Mouse (Mus musculus): Measurements from ENCODE around the gene Col6a1.

Col6a1 gene

DNA sequence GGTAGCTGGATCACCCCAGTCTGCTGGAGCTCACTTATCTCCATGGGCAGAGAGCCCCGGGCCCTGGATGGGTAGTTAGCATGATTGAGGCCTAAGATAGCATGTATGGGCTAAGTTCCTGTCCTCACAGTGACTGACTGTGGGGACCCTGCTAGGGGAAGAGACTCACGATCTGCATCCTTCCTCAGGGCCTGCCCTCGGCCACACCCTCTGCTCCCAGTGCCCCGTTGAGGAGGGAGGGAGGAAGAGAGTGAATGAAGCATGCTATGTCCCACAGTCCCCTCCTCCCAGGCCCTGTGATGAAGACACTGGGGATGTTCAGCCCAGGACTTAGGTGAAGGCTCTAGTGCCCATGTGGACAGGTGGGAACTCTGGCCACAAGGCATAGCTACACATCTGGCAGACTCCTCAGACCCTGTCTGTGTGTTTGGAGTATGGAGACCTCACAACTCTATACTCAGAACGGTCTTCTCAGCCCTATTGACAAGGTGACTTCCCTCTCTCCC is 1.7 kb downstream of the Col6a1 start:
- no peak for DNase-seq (ENCODE audit: low spot score)

DNA sequence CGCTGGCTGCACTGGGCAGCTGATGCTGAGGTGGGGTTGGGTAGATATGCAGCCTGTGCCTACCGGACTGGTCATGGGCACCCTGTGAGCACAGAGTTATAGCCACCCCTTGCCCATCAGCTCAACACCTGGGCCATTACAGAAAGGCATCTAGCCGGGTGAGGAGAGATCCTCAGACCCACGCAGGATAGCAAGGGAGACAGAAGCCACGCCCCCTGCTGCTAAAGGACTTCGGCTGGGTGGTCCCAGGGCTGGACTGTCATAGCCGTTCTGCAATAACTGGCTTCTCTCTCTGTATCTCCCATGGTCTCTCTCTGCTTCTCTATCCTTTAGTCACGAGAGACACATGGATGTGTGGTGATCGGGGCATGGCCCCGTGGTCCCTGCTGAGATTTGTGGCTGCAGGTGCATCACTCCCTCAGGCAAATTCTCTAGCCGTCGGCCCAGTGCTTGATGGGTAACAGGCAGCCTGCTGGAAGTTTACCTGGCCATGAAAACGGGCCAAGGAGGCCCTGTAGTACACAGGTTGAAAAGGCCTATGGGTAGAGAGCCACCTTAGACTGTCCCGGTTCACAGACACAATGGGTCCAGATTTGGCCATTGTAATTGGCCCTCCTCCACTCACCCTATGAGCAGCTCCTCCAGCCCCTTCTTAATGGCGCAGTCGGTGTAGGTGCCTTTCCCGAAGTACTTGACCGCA is 3.1 kb downstream of the Col6a1 start:
- no peak for DNase-seq (ENCODE audit: low spot score)

DNA sequence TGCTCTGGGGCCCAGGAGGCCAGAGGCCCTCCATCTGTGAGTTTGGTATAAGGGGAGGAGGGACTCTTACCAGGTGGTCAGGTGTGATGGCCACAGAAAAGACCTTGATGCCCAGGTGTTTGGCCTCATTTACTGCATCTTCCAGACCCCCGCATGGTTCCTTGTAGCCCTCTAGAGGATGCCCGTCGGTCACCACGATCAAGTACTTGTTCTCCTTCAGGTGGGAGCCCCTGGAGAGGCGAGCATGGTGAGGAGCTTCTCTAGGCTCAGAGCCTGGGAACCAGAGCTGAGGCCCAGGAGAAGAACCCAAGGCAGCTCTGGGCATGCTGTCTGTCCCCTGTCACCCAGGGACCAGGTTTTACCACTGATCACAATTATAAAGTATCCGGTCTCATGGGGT is 4.2 kb downstream of the Col6a1 start:
- DNase-seq (ENCODE audit: low spot score): no peak

DNA sequence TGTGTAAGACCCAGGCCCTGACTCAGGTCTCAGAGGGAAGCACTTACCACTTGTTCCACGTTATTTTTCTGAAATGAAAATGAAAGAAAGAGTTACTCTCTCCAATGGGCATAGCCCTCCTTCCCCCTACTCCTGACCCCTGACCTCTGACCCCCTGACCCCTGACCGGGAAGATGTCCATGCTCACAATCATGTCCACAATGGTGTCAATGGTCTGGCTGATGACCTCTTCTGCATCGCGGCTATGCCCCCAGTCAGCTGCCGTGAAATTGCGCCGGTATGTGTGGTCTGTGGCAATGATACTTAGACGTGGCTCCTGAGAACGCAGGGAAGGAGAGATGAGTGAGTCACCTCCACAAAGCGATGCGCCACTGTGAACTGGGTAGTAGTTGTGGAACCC is 4.8 kb downstream of the Col6a1 start:
- DNase-seq (ENCODE audit: low spot score): no peak

DNA sequence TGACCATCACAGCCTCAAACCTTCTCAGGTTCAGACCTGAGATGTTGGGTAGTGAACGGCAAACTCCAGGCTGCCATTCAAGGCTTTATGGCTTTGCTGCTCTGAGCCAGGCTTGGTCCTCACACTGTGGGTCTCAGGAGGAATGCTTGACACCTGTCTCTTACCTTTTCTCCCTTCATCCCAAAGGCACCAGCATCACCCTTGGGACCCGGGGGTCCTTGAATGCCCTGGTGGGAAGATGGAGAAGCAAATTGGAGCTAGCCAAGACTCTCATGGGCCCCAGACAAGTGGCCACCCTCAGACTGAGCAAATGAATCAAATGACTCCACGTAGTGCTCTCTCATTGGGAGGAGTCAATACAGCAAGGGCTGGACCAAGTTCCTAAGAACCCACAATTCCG is 8.3 kb downstream of the Col6a1 start:
- no peak for DNase-seq (ENCODE audit: low spot score)

DNA sequence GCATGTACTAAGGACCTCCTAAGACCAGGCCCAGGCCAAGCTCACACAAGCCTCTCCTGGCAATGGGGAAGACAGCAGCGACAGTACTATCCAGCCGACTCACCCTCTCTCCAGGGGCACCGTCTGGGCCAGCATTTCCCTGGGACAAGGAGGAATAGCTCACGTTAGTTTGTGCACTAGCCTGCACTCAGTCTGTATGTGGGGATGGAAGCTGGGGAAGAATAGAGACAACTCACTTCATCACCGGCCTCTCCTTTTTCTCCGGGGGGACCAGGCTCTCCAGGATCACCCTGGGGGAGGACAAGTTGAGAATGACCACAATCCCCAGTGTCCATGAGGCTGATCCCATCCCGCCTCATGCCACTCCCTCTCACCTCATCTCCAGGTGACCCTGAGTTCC is 8.9 kb downstream of the Col6a1 start:
- DNase-seq (ENCODE audit: low spot score): no peak

DNA sequence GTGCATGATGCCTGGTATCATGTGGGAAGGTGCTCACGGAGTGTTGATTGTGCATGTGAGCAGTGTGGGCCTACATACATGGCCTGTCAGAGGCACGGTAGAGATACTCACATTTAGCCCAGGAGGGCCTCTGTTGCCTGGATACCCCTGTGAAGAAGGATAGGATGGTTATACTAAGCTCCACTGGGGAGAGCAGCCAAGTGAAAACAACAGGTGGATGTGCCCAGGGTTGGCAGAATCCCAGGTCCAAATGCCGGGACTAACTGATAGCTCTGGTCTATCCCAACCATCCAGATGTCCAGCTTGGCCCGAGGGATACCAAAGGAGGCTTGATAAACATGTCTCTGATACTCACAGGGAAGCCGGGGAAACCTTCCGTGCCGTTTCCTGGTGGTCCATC is 11.7 kb downstream of the Col6a1 start:
- DNase-seq (ENCODE audit: low spot score): no peak

DNA sequence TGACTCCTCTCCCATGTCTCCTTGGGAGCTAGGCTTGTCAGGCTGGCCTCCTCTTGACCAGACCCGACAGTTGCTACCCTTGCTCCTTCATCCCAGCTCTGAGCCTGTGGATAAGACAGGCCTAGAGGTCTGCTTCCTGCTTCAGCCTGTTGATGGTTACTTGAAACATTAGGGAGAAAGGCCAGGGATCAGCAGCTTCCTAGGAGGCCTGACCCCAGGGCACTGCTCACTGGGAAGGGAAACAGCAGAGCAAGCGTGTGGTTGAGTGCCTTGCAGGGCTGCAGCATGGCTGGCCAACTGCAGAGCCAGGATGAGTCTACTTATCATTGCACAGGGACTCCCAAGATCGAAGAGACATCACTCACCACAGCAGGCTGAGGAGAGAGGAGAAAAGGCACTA is 13.5 kb downstream of the Col6a1 start:
- no peak for DNase-seq (ENCODE audit: low spot score)

DNA sequence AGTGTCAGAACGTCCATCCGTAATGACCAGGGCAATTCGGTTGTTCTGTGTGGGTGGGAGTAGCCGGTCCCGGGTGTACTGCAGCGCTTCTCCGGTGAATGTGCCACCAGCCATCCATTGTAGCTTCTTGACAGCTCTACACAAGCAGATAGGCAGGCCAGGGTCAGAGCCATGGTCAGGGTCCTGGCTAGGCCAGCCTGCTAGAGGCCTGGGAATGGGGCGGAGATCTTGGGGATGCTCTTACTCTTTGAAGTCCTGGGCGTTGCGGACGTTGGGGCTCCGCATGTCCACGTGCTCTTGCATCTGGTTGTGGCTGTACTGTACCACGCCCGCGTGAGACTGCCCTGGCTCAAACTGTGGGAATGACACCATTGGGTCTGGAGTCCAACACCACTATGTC is 14.6 kb downstream of the Col6a1 start:
- no peak for DNase-seq (ENCODE audit: low spot score)

DNA sequence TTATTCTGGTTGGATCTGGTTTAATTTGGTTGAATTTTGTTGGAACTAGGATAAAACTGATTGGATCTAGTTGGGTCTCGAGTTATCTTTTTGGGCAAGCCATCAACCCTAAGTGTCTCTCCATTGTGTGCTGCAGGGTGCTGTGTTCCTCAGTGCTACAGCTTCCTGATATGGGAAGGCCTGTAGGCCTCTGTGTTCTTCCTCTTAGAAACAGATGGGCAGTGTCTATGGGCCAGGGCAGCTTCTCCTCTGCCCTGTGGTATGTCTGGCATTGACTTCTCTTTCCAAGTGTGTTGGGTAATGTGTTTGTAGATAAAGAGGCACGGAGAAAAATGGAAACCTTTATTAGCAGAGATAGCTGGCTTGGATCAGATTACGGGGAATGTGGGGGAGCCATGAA is 17.5 kb downstream of the Col6a1 start:
- no peak for DNase-seq (ENCODE audit: low spot score)

DNA sequence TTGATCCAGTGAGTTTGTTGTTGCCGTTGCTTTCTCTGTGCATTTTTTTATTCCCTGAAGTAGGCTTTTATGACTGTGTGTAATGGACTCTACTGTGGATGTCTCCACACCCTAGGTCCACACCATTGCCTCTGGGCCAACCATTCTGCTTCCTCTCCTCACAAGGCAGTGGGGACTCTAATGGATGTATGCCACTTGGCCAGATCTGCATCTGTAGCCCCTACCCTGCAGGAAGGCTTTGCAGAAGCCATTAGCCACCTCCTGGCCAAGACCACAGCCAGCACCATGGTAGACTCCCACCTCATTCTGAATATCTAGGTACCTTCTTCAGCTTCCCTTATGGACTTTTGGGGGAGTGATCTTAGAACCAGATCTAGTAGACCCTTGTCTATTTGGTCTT is 18.4 kb downstream of the Col6a1 start:
- no peak for DNase-seq (ENCODE audit: low spot score)

DNA sequence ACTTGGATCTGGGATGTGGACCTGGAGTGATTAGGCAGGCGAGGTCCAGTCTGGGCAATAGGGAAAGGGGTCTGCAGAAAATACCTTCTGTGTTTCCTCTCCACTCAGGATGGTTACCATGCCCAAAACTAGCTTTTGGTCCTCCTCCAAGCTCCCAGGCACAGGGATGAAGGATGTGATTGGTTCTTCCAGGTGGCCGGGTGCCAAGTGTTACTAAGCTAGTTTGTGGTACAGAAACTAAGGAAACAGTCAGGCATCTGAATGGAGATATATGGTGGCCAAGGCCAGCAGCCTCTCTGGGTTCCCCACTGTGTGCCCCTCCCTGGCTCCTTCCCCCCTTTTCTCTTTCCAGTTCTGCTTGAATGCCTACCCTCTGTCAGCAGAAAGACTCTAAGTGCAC is 19.0 kb downstream of the Col6a1 start:
- no peak for DNase-seq (ENCODE audit: low spot score)

DNA sequence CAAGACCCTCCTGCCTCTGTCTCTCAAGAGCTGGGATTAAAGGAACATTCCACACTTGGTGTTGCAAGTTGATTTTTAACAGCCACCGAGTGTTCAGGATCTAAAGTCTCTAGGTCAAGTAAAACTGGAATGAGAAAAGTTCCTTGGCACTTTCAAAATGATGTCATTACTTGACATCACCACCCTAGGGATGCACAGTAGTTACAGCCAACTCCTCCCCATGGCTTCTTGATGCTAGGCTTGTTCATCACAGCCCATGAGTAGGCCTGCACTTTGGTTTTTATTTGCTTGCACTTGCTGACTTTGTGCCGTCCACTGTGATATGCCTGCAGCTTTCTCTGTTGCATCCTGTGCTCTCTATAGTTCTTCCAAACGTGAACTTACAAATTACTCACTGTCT is 21.6 kb downstream of the Col6a1 start:
- DNase-seq (ENCODE audit: low spot score): no peak

DNA sequence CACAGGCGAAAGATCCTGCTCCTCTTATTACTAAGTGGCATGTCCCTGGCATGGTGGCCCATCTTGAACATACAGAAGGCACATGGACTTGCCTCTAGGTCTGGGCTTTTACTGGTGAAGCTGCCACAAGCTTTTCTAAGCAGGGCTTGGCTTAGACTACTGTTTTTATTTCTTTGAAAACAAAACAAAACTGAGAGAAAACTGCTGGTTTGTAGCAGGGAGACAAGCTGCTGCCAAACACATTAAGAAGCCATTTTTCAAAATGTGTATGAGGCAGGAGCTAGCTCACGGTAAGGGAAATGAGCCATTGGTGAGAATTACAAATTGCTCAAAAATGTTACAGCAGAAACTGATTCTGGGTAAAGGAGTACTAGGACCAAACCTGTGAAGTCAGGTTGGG is 24.5 kb downstream of the Col6a1 start:
- DNase-seq (ENCODE audit: low spot score): no peak

DNA sequence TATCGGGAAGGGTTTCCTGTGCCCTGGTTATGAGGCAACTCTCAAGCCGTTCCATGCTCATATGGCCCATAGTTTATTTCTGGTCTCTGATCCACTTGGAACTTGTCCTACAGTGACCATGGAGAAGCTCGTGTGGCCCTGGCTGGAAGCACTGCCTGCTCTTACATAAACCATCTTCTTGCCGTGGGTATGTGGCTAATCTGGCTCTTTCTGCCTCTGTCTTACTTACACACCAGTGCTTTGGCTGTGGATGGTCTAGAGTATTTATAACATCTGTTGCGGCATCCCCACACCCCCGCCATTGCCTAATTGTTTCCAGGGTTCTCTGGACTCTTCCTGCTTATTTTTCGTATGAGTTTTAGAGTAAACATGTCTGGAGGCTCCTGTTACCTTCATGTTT is 26.2 kb downstream of the Col6a1 start:
- no peak for DNase-seq (ENCODE audit: low spot score)

DNA sequence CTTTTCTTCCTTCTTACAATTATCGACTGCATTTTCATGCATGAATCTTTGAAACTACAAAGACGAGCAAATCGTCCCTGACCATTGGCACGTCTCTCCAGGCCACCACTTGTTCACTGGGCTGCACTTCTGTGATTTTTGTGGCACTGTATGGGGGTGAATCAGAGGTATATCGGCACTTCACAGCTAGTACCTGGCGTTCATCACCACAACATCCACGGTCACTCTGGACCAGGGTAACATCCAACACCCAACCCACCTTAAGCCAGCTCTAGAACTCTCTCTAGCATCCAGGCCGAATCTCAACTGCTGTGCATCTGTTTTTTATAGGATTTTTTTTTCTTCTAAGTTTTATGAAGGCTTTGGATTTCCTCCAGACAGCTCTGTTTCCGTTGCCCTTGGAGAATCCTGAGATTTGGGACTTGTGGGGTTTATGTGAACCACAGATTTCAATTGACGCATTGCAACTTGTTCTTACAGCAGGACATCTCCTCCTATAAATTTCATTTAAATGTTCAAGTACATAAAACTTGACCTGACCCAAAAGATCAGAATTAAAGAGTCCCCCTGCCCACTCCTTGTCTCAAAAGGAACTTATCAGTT is 30.6 kb downstream of the Col6a1 start:
- DNase-seq (ENCODE audit: low spot score): no peak

DNA sequence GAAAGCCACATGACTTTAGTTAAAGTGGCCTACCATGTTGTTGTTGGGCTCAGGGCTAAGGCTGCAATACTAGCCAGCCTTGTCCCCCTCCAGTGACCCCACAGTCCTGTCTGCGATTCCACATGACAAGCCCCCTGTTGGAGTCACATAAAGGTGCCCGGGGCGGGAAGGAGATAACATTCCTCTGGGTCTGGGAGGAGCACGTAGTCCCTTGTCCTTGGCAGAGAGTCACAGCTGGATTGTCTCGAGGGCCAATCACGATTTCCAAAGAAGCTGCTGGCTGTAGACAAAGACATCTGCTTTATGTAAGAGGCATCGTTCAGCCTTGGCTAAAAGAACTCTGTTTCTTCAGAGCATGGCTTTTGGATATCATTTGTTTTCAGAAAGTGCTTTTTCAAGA is 31.2 kb downstream of the Col6a1 start:
- DNase-seq (ENCODE audit: low spot score): no peak

DNA sequence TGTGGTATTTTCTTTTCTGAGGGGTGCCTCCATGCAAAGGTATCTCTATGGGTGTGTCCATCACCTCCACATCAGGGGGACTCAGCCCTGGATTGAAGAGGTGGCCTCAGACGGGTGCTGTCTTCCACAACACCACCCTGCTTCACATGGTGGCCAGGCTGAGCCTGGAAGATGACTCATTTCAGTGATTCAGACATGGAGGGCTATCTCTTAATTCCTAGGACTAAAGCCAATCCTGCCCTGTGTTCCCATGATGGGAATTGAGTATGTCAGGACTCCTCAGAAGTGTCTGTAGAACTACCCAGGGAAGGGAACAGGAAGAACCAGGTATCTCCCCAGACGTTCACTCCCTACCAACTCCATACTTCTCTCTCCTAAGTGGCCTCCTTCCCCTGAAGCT is 32.5 kb downstream of the Col6a1 start:
- no peak for DNase-seq (ENCODE audit: low spot score)

DNA sequence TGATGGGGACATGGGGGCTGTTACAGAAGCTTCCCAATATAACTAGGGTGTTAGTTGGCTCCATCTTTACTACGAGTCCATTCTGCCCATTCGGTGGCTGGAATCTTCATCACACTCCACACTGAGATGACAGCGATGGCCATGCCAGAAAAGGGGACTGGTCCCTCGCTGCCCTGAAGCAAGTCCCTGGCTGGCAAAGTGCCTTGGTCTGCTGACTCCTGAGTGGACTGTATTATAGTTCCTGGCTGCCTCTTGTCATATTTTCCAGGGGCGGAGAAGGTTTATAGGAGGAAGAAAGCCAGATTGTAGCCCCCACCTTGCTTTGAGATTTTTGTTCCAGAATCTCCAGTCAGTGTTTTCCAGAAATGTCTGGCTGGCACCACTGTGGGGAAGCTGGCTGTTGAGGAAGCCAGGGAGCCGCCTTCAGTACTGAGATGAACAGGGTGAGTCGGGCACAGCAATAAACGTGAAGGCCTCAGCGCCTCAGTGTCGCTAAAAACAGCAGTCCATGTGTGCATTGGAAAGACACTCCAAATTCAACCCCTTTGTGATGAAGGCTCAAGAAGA is 40.4 kb downstream of the Col6a1 start:
- DNase-seq (ENCODE audit: low spot score): no peak

DNA sequence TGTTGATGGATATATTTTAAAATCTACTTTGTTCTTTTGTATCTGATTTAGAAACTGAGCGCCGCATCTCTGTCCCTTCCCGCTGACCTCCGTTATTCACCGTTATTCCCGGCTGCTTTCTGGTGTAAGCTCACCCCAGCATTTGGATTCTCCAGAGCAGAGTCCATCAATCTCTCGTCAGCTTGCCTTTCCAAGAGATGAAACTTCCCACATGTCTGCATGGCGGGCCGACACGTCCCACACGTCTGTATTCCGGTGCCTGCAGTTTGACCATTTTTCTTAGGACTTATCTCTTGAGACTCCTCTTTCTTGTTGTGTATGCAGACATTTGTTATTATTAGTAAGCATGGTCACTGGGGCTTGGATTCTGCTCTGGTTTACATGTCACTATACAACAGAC is 42.0 kb downstream of the Col6a1 start:
- no peak for DNase-seq (ENCODE audit: low spot score)

DNA sequence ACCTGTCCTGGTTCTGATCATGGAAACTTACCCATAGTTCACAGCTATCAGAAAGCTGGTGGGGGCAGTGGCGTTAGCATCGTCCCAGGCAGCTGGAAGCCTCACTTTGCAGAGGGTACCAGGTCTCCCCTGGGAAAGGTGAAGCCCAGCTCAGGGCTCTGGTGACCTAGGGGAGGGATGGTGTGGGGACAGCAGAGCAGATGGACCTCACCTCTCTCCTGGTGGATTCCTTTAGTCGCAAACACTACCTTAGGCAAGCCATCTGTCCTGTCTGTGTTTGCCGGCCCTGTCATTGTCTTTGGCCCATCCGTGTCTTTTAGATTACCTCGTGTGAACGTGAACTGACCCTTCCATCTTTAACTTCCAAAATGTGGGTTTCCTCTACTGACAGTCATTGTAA is 42.5 kb downstream of the Col6a1 start:
- no peak for DNase-seq (ENCODE audit: low spot score)

DNA sequence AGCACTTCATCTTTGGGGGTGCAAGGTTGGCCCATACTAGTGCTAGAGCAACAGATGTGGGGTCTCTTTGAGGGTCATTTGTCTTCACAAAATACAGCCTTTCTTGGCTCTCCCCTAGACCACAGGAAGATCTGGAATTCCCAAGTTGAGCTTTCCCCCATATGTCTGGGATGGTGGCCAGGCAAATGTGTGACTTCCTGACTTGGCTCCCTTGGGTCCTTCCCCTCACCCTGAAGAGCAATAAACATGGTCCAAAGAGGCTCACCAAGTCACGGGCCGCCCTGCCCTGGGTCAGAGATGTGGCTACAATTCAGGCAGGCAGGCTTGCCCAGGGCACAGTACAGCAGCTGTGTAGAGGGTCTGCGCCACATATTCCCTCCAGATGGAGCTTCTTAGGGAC is 44.1 kb downstream of the Col6a1 start:
- no peak for DNase-seq (ENCODE audit: low spot score)

DNA sequence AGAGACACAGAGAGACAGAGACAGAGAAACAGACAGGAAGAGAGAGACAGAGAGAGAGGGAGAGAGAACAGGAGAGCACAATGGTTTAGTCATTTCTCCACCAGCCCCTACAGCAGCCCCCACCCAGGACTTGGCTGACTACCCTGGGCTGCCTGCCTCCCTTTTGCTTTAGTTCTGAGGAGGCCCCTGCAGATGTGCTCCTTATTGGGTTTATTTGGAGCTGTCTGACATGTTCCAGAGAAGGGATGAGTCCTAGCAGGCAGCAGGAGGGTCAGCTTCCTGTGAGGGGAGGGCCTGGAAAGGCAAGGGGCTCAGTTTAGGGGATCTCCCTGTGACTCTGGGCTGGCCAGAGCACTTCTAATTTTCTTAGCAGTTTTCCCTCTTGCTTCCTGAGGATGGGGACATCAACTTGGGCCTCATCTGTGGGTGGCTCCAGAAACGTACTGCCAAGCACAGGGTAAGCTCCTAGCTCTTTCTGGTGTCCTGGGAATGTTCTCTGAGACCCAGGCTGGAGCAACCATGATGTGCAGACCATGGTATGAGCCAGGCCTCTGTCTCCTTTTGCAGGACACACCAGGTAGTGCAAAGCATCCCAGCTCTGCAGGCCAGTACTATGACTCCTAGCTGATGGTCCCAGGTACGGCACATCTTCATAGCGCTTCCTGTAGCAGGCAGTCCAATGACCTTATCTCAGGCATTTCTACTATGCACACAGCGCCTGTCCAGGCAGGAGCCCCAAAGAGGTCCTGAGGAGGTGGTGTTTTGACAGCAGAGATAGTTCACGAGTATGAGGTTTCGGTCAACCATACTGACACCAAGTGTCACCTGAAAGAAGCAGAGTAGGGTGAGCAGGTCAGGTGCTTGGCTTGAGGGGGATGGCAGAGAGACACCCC is 45.0 kb downstream of the Col6a1 start:
- no peak for DNase-seq (ENCODE audit: low spot score)

All from T-cell, adult 2 months (primary cell).